Mouse (Mus musculus) heart, embryonic 11.5 days (tissue): ENCODE data around the gene Disc1. TPM values are rescaled to one million over a fixed set of nuclear protein-coding genes. Genes with fewer than 3 reads are reported as not detected.

Experiments
- ATAC-seq: fragments of 200-750 bp; cut with Nextera tagmentation; replicated peaks from 2 replicates; pipeline ENCODE4 v1.8.0; 2017; ENCODE audit warnings: moderate library complexity; ENCODE audit not compliant: insufficient number of reproducible peaks, low FRiP score, low TSS enrichment
- H3K27ac ChIP-seq: fragments of 300-500 bp; sonication (generic); 2 replicates; pipeline ENCODE4 v1.5.1; 2014; ENCODE audit warnings: mild to moderate bottlenecking, low read depth, low read length
- H3K27me3 ChIP-seq: fragments of 300-500 bp; sonication (generic); 2 replicates; pipeline ENCODE4 v1.6.1; 2014; ENCODE audit warnings: mild to moderate bottlenecking, low read length, mixed read lengths; ENCODE audit not compliant: control insufficient read depth, insufficient read depth
- H3K36me3 ChIP-seq: fragments of 300-500 bp; sonication (generic); 2 replicates; pipeline ENCODE4 v1.6.1; 2014; ENCODE audit warnings: mild to moderate bottlenecking, low read length, moderate library complexity, mixed read lengths; ENCODE audit not compliant: control insufficient read depth, insufficient read depth
- H3K4me1 ChIP-seq: fragments of 300-500 bp; sonication (generic); 2 replicates; pipeline ENCODE4 v1.6.1; 2014; ENCODE audit warnings: low read length; ENCODE audit not compliant: control insufficient read depth, insufficient read depth
- H3K4me2 ChIP-seq: fragments of 300-500 bp; sonication (generic); 2 replicates; pipeline ENCODE4 v1.6.1; 2014; ENCODE audit warnings: mild to moderate bottlenecking, moderate library complexity
- H3K4me3 ChIP-seq: fragments of 300-500 bp; sonication (generic); 2 replicates; pipeline ENCODE4 v1.5.1; 2014; ENCODE audit warnings: low read depth, low read length
- H3K9ac ChIP-seq: fragments of 300-500 bp; sonication (generic); 2 replicates; pipeline ENCODE4 v1.6.1; 2014; ENCODE audit warnings: mild to moderate bottlenecking, low read depth, low read length, moderate library complexity
- H3K9me3 ChIP-seq: fragments of 300-500 bp; sonication (generic); replicated peaks from 2 replicates; pipeline ENCODE4 v1.6.1; 2016; ENCODE audit warnings: low read length; ENCODE audit not compliant: control insufficient read depth
- WGBS: fragments of 180-500 bp; shearing (Covaris S2); extraction: QIAGEN DNeasy Blood & Tissue Kit; methylation state at CpG from one replicate; pipeline ENCODE4 v1.1.7; 2014; ENCODE audit not compliant: insufficient replicate concordance; 5-methylcytosine and 5-hydroxymethylcytosine counted together
- polyA plus RNA-seq: library from polyadenylated mRNA; unstranded; fragments of >200 nt; fragmentation: Nextera tagmentation; extraction: Ambion mirVana; gene quantifications from 2 replicates; pipeline ENCODE4 v1.2.1, GENCODE M21; 2014

Gene Disc1
- polyA plus RNA-seq, 1 experiment from 2014 or later = 1.8 TPM

DNA sequence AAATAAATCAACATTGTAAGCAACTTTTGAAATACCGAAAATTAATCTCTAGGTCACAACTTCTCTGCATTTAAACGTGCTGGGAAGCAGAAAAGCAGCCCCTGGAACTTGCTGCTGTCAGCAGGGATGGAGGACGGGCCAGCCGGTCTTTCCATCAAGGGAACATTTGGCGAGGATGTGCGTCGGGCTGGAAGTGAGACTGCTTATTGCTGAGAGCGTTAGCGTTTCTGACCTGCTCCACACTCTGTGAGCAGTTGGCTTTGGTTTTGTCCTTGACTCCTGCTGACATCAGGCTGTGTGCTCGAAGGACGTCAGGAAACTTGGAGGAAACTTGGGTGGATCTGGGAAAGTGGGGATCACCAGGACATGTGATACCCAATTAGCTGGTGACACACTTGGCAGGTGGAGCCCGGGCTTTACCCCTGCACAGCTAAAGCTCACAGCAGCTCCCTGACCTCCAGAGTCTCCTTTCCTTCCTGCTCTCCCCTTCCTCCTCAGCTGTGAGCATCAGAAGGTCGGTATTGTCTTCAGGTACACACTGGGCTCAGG is 158.7 kb downstream of the Disc1 start:
- Histone ChIP-seq H3K9ac (no peak overlapping the region), H3K4me2 (no peak overlapping the region), H3K9me3 (no peaks in the 10 kb centered on the region), H3K4me3 (no peak overlapping the region), H3K4me1 (peaks cover 5% of the 10 kb centered on the region; the same call in 1 of the 2 replicates), H3K27me3 (no peaks in the 10 kb centered on the region), H3K27ac (no peak overlapping the region), H3K36me3 (no peaks in the 10 kb centered on the region)
- no peak for ATAC-seq
- 70% methylated on average over 13 of the region's 13 CpGs for WGBS

DNA sequence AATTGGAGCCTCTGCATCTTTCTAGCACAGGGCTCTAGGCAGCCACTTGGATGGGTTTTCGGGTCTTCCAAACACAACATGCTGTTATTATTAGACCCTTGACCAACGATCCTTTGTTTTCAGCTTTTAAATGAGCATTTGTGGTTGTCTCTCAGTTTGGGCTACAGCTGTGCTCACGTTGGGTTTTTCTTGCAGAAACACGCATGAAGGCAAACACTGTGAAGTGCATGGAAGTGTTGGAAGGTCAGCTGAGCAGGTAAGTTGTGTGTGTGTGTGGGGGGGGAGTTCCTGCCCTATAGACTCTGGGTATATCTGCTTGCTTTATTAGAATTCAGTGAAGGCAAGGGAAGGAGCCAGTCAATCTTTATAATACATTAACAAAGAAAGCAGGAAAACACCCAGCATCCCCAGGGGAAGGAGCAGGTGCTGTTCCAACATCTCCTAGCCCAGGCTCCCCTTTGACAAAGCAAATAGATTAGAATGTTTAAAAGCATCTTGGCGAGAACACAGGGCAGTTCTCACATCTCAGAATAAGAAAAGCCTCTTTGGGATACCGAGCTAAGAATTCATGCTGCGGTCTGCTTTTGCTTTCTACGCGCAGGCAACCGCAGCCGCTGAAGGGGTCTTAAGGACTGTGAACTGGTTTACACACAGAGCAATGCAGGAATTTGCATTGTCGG is 164.0 kb downstream of the Disc1 start:
- Histone ChIP-seq H3K4me2 (no peak overlapping the region), H3K9ac (no peak overlapping the region)
- 53% methylated on average over 12 of the region's 12 CpGs for WGBS

DNA sequence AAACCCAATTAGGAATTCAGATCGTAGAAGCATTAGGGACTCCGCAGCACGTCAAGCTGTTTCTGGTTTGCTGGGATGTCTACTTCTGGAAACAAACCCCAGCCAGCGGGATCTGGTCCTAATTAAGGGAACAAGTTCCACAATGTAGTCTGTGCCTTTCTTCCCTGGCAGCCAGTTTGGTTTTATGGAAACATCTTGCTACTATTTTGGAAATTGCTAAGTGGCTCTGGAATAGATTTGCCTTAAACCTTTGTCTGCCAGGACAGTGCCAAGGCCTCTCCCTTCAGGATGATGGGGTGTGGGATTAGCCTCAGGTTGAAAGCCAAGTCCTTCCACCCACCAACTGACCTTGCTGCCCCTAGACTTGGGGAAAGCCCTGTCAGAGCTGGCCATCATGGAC is 164.7 kb downstream of the Disc1 start:
- Histone ChIP-seq H3K27ac (no peak overlapping the region), H3K4me3 (no peak overlapping the region), H3K27me3 (no peaks in the 10 kb centered on the region), H3K4me1 (peaks cover 18% of the 10 kb centered on the region), H3K9me3 (no peaks in the 10 kb centered on the region), H3K36me3 (no peaks in the 10 kb centered on the region), H3K4me2 (no peak overlapping the region), H3K9ac (no peak overlapping the region)
- no peak for ATAC-seq
- 56% methylated on average over 4 of the region's 4 CpGs for WGBS

More for the DNA sequence above, 164.0 kb downstream of the Disc1 start:
- Histone ChIP-seq H3K4me3 (no peak overlapping the region), H3K4me1 (peaks cover 12% of the 10 kb centered on the region), H3K36me3 (no peaks in the 10 kb centered on the region), H3K27ac (no peak overlapping the region), H3K9me3 (no peaks in the 10 kb centered on the region), H3K27me3 (no peaks in the 10 kb centered on the region)
- no peak for ATAC-seq

DNA sequence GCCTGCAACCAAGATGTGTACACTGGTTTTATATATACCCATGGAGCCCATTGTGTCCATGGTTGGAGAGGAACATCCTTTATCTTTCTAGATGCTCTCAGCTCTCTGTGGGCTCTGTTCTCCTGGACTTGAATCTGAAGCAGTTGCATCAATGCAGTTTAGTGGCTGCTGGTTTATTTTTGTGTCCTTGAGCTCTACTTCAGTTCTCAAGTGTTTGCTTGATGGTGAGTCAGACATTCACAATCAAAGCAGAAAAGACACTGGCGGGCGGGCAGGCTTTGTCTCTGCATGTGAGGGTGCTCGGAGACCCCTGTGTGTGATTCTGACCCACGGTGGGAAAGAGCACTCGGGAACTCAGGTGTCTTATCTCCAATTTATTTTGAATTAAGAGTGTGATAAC is 166.6 kb downstream of the Disc1 start:
- H3K9me3 ChIP-seq = no peaks in the 10 kb centered on the region
- no peak for ATAC-seq
- peaks cover 27% of the 10 kb centered on the region for H3K4me1 ChIP-seq
- H3K9ac ChIP-seq = no peak overlapping the region; the same call in 1 of the 2 replicates
- no peaks in the 10 kb centered on the region for H3K27me3 ChIP-seq
- H3K36me3 ChIP-seq = no peaks in the 10 kb centered on the region
- peak overlapping the region; percentile 41; the same call in 1 of the 2 replicates for H3K27ac ChIP-seq
- H3K4me2 ChIP-seq = no peak overlapping the region
- WGBS = 53% methylated on average over 5 of the region's 5 CpGs
- H3K4me3 ChIP-seq = no peak overlapping the region

DNA sequence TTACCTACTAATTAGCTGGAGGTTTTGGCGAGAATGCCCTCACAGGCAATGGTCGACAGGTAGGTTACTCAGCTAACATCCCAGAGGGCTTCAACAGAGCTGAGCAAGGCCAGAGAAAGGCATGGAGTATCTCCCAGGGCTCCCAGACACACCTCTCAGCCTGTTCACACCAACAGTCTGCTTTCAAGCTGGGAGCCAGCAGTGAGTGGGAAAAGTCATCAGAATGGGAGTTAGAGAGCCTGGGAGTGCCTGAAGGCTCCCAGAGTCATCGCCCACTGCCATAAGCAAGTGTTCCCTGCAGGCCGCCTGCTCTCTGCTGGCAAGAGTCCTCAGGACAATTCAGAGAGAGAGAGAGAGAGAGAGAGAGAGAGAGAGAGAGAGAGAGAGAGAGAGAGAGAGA is 167.1 kb downstream of the Disc1 start:
- 47% methylated on average over 4 of the region's 4 CpGs for WGBS
- H3K4me2 ChIP-seq = no peak overlapping the region

DNA sequence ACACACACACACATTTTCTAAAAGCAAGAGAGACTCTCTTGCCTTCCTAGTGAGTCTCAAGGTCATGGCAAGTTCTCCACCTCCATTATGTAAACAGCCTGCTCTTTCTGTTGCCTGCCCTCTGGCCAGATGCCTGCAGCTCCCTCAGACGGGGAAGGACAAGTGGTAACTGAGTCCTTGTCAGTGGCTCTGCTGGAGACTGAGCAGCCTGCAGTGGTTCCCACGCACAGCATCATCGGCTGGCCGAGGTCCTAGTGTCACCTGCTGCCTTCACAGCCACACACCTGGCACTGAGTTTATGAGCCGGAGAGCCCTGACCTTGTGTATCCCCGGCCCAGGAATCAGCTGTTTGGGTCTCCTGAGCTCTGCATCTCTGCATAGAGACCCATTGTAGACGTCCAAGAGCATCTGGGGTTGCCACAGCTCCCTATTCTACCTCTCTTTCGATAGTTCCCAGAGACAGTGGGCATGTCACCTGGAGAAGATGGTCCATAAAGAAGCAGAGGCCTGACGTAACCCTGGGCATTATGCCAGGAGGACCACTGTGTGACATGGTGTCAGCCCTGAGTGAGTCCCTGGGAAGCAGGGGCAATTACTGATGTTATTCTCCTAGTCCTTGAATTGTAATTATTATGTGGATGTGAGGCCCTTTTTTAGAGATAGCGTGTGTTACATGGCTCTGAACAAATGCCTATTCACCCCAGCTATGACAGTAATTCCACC is 169.2 kb downstream of the Disc1 start:
- Histone ChIP-seq H3K4me2 (no peak overlapping the region), H3K36me3 (no peaks in the 10 kb centered on the region), H3K4me1 (peaks cover 42% of the 10 kb centered on the region), H3K9ac (no peak overlapping the region), H3K4me3 (no peak overlapping the region), H3K9me3 (no peaks in the 10 kb centered on the region), H3K27me3 (no peaks in the 10 kb centered on the region), H3K27ac (no peak overlapping the region)
- 57% methylated on average over 10 of the region's 10 CpGs for WGBS
- ATAC-seq = no peak

More for the DNA sequence above, 167.1 kb downstream of the Disc1 start:
- H3K9ac ChIP-seq = peak overlapping the region; percentile 22; the same call in 1 of the 2 replicates
- no peaks in the 10 kb centered on the region for H3K9me3 ChIP-seq
- no peaks in the 10 kb centered on the region for H3K36me3 ChIP-seq
- H3K27ac ChIP-seq = peak overlapping the region; percentile 41; the same call in 1 of the 2 replicates
- ATAC-seq = no peak
- no peaks in the 10 kb centered on the region for H3K27me3 ChIP-seq
- no peak overlapping the region for H3K4me3 ChIP-seq
- H3K4me1 ChIP-seq = peaks cover 27% of the 10 kb centered on the region

DNA sequence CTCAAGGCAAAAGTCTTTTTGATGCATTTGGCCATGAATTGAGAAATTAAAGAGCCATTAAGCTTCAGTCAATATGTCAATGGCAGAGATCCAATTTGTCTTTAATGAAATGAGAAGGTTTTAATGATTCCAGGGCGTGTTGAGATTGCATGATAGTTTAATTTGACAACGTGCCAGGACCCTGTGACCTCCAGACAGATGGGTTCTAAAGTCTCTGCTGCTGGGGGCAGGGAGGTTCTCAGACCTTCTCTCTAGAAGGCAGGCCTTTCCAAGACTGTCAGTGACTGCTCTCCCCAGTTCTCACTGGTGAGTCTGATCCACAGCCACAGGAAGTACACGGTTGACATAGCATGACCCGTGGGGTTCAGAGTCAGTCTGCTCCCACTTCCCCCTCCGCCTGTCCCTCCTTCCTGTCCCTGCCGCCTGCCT is 170.3 kb downstream of the Disc1 start:
- Histone ChIP-seq H3K4me1 (peaks cover 42% of the 10 kb centered on the region), H3K27ac (no peak overlapping the region)

DNA sequence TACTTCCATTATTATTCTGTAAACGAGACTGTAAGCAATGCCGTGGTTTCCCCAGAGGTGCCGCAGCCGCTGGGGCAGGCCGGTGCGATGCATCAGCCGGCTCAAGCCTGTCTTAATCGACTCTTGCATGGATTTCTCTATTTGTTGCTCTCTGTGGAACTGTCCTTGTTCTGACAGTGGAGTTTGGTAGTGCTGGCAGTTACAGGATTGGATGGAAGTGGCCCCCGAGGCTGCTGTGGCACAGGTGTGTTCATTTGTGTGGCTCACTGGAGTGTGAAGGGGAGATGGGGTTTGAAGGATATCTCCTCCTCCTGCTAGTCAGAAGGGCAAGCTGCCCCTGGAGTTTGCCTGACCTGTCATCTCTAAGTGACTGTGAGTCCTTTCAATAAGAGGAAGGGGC is 171.3 kb downstream of the Disc1 start:
- no peak overlapping the region for H3K4me2 ChIP-seq
- no peaks in the 10 kb centered on the region for H3K36me3 ChIP-seq
- no peak overlapping the region for H3K27ac ChIP-seq
- H3K4me1 ChIP-seq = peaks cover 42% of the 10 kb centered on the region
- H3K9ac ChIP-seq = no peak overlapping the region
- no peak for ATAC-seq
- no peaks in the 10 kb centered on the region for H3K27me3 ChIP-seq
- H3K4me3 ChIP-seq = no peak overlapping the region
- 86% methylated on average over 9 of the region's 9 CpGs for WGBS
- H3K9me3 ChIP-seq = no peaks in the 10 kb centered on the region

More for the DNA sequence above, 170.3 kb downstream of the Disc1 start:
- Histone ChIP-seq H3K27me3 (no peaks in the 10 kb centered on the region), H3K4me3 (no peak overlapping the region), H3K9ac (no peak overlapping the region), H3K36me3 (no peaks in the 10 kb centered on the region), H3K9me3 (no peaks in the 10 kb centered on the region), H3K4me2 (no peak overlapping the region)
- WGBS = 64% methylated on average over 6 of the region's 6 CpGs
- ATAC-seq = no peak
